Mouse (Mus musculus) thymus, postnatal 10 days (tissue): ENCODE measurements around the gene Rbm47.

Source experiments
- DNase-seq, 2 experiments: peaks; one replicate each; pipeline ENCODE4 v3.0.0; 2021; ENCODE audit warnings: low spot score in 2 of 2

Rbm47 gene

DNA sequence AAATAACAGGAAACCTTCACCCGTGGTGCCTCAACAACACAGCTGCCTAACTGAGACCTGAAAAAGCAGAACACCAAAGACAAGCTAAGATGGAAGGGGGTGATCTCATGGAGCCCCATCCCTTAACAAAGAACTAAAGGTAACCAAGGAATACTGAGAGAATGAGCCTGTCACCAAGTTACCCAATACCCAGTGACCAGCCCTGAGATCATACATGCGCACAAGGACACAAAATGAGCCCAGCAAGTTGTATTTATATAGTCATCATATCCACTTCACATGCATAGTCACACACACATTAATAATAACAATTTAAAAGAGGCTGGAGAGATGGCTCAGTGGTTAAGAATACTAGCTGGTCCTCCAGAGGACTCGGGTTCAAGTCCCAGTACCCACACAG is 44.0 kb downstream of the Rbm47 start:
- DNase-seq, result no peak

- no peak for DNase-seq
Measured at GRCm38 (mm10) chr5:66125418-66125817, 47.5 kb downstream of the Rbm47 start.

GRCm38 (mm10) chr5:66124931-66125330 is 48.0 kb downstream of the Rbm47 start:
- no peak for DNase-seq

- no peak for DNase-seq
Measured at GRCm38 (mm10) chr5:66124089-66124400, 48.9 kb downstream of the Rbm47 start.

- no peak for DNase-seq
Measured at GRCm38 (mm10) chr5:66123295-66124088, 49.4 kb downstream of the Rbm47 start.

DNA sequence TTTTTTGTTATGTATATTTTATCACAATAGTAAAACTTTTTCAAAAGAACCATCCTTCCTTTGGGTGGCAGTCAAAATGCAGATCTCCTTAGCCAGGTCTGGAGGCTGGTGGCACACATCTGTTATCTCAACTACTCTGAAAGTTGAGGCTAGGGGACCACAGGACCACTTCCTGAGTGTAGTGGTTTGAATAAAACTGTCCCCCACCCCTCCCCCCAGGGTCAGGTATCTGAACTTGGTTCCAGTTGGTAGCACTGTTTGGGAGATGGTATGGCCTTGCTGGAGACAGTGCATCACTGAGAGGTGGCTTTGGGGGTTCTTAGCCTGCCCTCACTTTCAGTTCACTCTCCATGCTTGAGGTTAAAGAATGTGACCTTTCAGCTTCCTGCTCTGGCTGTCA is 51.7 kb downstream of the Rbm47 start:
- no peak for DNase-seq

- no peak for DNase-seq
Measured at GRCm38 (mm10) chr5:66114751-66115150, 58.2 kb downstream of the Rbm47 start.

DNA sequence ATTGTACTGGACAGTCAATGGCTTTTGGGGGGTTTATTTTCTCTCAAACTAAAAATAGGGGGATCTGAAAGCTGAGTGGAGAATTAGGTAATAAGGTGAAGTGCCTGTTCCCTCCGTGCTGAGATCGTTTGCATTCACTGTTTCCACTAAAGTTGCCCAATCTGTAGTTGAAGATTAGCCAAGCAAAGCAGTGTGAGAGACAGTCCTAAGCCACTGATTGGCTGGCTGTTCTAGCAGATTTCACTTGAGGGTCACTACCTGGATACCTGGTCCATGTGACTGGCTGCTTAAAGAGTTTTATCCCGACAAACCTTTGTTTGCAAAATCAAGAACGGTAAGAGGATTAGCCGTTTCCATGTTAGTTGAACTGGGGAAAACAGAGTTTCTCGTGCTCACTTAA is 58.7 kb downstream of the Rbm47 start:
- DNase-seq, result no peak

DNA sequence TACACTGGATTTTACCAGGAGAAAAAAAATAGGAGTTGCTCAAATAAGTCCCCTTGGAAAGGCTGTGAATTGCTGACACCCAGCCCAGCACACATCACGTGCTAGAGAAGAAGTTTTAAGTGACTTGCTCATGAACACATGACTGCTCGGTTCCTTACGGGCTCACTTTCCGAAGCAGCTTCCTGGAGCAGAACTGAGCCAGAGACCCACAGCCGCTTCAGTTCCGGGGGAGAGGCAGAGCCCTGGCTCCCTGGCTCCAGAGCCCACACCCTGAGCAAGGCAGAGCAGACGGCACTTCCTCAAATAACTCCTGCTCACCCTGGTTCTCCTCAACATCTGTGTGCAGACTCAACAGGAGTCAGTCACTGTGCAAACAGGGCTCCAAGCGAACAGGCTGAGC is 60.9 kb downstream of the Rbm47 start:
- peak in 1 of 2 experiments; percentile 6 for DNase-seq

DNA sequence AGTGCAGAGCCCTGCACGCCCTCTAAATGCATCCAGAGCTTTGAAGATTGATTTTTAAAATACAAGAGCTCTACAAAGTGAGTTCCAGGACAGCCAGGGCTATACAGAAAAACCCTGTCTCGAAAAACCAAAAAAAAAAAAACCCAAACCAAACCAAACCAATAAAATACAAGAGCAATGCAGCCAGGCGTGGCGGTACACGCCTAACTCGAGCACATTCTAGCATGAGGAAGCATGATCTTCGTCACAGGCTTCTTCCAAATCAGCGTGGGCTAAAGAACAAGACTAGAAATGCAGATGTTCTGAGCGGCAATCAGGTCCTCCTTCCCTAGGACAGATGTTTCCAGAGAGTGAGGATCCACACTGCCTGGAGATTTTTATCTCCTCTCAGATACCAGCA is 66.5 kb downstream of the Rbm47 start:
- DNase-seq, result no peak

DNA sequence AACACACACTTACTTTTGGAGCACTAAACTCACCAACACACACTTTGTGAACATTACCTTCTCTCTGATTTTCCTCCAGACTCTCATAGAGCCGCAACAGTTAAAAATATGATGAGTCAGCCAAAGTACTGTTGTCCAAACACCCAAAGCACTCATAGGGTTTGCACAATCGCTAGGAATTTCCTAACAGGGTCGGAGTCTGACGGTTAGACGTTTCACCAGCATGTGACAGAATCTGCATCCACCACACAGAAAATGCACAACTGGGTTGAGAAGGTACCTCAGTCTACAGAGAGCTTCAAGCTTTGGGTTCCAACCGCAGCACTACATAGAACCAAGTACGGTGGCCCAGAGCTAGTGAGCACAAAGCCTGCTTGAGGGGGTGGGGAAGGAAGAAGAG is 67.0 kb downstream of the Rbm47 start:
- no peak for DNase-seq

GRCm38 (mm10) chr5:66105366-66105765 is 67.6 kb downstream of the Rbm47 start:
- DNase-seq, result no peak

DNA sequence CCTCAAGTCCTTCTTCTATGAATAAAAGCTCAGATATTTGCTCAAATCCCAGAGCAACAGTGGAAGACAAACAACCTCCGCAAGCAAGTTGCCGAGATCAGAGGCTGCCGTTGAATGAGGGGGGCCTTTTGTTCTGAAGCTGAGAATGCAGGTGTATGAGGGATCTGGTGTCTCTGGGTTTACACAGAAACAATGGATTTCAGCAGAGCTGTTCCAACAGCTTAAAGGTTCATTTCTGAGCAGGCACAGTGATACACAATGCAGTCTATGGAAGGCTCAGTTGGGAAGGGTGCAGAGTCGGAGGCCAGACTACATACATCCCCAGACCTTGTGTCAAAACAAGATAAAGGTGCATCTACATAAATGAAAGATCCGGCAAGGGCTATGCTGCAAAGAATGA is 69.5 kb downstream of the Rbm47 start:
- DNase-seq, result no peak

GRCm38 (mm10) chr5:66102821-66103220 is 70.1 kb downstream of the Rbm47 start:
- no peak for DNase-seq

DNA sequence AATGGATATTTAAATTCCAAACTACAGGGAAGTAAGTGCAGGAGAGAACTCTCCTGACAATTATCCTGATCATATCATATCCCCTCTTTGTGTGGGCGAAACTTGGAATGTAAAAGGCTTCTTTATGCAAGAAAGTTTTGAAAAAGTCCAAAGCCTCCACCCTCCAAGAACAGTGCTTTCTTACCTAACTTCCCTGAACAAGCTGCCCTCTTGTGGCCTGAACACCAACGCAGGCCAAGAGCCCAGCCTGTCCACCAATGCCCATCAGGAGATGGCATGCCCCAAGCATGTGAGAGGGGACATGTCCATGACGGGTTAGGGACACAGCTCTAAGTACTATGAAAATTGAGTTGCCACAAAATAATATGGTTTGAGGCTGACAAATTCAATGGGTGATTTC is 71.3 kb downstream of the Rbm47 start:
- no peak for DNase-seq

- DNase-seq, result no peak
Measured at GRCm38 (mm10) chr5:66100322-66100721, 72.6 kb downstream of the Rbm47 start.

DNA sequence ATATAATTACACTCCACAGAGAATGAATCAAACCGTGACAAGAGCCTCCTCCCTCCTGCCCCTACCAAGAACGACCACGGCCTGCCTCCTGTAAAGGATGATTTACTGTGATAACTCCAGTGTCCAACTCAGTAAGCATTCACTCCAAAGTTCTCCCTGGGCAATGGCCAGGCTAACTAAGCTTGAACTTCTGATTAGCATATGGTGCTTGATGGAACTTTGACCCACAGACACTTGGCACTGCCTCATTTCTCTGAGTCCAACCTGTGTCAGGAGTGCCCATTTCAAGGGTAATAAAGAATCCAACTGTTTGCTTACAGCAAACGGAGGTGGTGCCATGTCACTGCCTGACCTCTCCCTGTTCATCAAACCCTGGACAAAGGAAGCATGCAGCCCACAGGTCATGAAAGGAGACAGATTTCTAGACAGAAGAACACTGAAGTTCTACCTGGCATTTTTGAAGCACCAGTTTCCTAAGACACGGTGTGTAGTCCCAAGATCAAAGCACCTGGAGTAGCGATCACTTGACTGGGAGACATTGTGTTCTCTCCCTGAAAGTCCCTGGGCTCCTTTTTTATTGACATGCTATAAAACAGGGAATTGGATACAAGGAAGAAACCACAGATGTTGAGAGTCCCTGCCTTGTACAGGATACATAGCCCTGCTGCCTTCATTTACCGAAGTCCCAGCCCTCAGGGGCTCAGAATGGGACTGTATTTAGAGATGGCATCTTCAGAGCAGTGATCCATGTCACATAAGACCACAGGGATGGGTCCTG is 74.6 kb downstream of the Rbm47 start:
- no peak for DNase-seq

- DNase-seq, result no peak
Measured at GRCm38 (mm10) chr5:66096081-66096480, 76.8 kb downstream of the Rbm47 start.

- DNase-seq, result no peak
Measured at GRCm38 (mm10) chr5:66095166-66095565, 77.8 kb downstream of the Rbm47 start.

GRCm38 (mm10) chr5:66090037-66090436 is 82.9 kb downstream of the Rbm47 start:
- no peak for DNase-seq

GRCm38 (mm10) chr5:66089600-66089999 is 83.3 kb downstream of the Rbm47 start:
- no peak for DNase-seq

GRCm38 (mm10) chr5:66088902-66089295 is 84.0 kb downstream of the Rbm47 start:
- DNase-seq, result no peak

- no peak for DNase-seq
Measured at GRCm38 (mm10) chr5:66088247-66088901, 84.5 kb downstream of the Rbm47 start.
